Mouse (Mus musculus) urinary bladder, postnatal 36 days (tissue): ENCODE data around the gene Cd47.

Experiments
- DNase-seq, 2 experiments: peaks; one replicate each; pipeline ENCODE4 v3.0.0; 2022; ENCODE audit warnings: low spot score in 2 of 2, mixed read lengths in 1 of 2

Cd47 gene

DNA sequence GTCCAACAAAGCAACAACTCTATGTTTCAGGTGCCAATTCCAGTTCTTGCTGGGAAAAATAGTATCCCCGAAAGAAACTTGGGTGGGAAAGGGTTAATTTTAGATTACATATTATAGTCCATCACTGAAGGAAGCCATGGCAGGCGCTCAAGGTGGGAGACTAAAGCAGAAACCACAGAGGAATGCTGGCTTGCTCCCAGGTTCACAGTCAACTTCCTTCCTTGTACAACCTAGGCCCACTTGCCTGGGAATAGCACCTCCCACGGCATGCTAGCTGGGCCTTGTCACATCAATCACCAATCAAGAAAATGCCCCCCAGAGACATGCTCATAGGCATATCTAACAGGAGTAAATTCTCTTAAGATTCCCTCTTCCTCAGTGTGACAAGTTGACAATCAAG is 32.0 kb downstream of the Cd47 start:
- DNase-seq, result no peak

DNA sequence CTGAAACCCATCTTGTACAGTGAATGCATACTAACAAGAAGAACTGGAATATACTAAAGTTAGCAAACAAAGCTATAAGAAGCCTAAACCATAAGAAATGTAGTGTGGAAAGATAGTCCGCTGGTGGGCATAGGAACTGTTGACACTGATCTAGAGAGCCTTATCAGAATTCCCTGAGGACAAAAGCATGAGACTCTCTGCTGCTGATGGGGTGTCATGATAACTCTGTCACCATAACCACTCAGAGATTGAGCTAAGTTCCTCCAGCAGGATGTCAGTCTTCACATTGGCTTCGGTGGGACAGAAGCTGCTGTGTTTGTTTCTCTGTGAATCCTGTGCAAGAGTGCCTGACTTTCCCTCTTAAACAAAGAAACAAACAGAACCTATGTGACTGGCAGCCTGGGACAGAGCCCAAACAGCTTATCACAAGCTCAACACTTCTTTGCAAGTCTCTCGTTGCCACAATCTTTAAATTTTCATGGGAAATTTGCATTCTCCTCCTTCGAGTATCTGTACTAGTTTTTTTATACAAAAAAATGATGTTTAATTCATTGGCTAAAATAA is 33.9 kb downstream of the Cd47 start:
- no peak for DNase-seq

DNA sequence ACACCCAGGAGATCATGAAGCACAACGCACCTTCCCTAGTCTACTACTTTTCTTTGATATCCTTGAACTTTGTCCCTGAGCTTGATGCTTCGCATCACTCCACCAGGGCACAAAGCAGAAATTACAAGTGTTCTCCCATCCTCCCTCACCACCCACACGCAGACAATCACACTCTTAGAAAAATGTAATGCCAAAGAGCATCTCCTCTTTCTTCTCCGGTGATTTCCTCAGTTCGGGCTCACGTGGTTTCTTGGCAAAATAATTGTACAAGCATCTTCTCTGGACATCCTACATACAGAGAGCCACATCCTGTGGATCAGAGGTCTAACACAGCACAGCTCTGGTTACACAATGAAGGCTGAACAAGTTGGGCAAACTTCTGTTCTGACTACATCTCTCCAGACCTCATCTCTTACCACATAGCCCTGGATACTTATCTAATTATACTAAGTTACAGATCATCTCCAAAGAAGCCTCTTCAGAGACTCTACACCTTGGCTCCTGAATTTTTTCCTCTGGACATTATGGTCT is 36.4 kb downstream of the Cd47 start:
- no peak for DNase-seq

DNA sequence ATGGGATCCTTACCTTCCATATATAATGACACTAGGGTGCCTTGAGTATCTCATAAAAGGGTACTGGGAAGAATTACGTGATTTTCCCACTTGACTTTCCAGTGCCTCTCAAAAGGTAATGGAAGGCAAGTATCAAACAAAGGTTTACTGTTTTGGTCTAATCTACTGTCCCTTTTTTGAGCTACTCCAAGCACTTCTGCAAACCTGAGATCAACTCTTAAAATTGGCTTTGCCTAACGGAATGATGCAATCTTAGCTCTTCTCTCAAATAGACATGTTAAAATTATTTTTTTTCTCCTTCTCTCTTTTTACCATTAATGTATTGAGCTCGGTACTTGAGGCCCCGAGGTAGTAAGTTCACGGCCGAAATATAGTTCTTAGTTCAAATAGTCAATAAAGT is 38.6 kb downstream of the Cd47 start:
- DNase-seq, result no peak

DNA sequence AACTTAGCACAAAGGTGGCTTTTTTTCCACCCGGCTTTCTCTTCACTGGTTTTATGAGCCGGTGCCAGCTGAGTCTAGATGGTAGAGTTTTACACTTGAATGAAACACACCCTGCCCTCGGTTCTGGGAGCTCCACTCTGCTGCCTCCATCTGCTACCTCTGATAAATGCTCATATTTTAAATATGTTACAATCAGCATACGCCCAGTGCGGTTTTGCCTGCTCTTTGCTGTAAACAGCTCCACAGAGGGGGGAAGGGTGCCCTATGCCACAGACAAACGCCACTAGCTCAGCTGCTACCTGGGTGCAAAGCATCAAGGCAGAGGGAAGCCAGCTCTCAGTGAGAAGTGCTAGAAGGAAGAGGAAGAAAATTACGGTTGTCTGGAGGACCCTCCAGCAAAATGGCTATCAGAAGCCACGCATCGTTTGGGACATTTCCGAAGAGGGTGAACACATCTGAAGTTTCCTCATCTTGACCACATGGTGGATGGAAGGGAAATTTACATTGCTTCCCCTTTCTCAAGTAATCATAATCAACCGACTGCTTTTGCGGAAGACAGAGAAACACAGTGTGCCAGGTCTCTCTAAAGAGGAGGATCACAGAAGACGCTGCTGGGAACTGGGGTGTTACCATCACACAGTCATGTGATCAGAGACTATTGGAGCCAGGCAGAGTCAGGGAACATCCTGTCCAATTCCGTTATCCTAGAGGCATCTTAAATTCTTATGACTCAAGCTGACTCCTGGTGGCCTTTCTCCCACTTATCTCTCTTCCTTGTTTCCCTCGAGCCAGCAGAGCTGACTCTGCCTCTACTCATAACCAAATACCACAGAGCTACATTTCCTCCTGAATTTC is 39.6 kb downstream of the Cd47 start:
- DNase-seq, result peak; percentile 27 to 32

DNA sequence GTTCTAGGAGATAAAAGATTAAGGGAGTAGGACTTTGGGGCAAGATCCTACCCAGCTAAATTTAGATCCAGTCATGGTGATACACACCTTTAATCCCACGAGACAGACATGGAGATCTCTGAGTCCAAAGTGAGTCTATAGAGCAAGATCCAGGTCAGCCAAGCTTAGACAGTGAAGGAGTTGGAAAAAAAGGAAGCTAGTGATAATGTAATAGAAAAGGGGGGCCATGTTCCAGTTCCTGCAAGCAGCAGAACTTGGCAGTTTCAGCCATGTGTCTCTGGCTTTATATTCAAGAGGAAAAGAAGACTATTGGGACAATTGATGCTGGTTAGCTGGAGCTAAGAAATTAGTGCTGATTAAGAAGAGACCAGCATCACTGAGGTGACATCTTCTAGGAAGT is 43.4 kb downstream of the Cd47 start:
- DNase-seq, result no peak

DNA sequence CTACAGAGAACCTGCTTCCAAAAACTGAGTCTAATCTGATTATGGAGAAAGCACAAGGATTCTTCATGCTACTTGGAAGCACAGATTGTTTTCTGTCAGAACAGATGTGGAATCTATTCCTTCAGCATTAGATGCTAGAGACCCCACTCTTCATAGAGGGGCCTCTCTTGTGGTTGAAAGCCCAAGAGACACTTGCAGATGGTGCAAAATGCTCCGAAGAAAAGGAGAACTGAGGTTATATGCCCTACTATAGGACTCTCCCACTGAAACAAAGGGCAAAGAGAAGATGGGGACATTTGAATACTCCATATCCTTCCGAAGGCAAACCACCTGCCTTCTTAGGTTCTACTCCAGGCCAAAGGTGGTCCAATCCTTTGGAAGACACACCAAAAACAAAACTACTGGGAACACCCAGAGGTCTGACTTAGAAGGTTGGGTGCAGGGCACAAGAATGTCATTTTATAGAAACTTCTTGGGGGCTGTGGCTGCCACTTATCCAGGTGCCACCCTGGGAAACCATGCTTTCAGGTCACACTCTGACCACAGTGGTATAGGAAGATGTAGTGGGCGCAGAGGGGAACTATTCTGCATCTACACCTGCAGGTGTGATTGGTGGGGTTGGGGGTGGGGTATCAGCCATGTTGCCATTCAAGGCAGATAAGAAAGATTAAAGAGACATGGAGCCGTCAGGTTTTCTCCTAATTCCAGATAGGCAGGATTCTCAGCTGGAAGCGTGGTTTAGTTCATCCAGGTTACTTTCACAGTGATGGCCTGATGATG is 47.1 kb downstream of the Cd47 start:
- DNase-seq, result no peak

DNA sequence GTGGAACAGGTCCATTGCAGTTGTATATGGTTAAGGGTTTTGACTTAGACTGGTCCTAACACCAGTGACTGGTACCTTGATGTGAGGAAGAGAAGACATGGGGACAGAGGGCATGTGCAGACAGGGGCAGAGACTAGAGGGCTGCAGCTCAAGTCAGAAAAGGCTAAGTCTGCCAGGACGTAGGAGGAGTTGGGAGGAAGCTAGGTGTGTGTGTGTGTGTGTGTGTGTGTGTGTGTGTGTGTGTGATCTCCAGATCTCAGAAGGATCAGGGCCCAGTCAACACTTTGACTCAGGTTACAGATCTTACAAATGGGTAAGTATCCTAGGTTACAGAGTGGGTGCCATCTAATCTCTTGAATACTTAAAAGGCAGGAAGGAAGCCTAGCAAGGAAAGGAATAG is 48.3 kb downstream of the Cd47 start:
- no peak for DNase-seq

DNA sequence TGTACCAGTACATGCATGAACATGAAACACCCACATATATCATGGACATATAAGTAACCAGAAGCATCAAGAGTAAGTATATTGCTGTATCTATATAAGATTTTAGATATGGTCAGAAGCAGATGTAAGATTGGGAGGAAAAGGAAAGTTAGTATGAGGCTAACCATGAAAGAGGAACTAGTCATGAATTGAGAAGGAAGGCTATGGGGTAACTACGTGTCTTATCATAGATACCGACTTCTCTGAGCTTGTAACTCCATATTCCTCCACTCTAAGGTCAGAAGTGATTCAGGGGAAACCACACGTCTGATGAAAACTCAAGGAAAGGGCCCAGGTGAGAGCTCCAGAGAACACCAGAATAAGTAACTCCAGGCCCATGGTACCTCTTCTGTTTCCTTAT is 52.6 kb downstream of the Cd47 start:
- no peak for DNase-seq

DNA sequence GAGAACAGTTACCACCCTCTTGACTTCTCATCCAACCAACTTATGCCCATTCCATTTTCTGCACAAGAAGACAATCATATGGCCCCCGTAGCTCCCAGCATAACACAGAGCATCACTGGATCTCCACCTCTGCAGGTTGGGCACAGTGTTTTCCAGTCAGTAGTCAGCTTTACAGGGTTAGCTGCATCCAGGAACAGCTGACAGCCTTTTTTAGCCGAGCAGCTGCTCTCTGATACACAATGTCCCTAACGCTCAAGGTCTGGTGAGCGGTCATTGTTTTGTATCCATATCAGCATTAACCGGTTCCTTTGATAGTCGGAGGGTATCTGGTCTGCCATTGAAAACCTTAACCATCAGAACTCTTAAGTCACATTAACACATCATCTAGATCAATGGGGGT is 53.3 kb downstream of the Cd47 start:
- no peak for DNase-seq

DNA sequence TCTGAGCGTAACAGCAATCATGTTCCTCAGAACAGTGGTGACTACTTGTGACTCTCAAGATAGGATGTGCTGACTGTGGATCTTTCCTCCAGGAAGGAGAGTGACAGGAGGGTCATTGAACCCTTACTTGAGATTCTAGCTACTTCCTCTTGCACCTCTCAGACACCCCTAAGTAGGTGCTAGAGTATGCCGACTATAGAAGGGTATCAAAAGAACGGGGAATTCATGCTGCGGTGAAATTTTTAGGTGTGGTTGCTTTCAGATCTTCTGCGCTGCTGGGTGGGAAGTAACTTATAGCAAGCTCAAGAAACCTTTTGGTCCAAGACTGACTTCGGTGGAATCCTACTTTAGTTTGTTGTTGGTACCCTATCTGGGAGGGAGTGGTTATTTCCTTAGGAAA is 53.9 kb downstream of the Cd47 start:
- no peak for DNase-seq

DNA sequence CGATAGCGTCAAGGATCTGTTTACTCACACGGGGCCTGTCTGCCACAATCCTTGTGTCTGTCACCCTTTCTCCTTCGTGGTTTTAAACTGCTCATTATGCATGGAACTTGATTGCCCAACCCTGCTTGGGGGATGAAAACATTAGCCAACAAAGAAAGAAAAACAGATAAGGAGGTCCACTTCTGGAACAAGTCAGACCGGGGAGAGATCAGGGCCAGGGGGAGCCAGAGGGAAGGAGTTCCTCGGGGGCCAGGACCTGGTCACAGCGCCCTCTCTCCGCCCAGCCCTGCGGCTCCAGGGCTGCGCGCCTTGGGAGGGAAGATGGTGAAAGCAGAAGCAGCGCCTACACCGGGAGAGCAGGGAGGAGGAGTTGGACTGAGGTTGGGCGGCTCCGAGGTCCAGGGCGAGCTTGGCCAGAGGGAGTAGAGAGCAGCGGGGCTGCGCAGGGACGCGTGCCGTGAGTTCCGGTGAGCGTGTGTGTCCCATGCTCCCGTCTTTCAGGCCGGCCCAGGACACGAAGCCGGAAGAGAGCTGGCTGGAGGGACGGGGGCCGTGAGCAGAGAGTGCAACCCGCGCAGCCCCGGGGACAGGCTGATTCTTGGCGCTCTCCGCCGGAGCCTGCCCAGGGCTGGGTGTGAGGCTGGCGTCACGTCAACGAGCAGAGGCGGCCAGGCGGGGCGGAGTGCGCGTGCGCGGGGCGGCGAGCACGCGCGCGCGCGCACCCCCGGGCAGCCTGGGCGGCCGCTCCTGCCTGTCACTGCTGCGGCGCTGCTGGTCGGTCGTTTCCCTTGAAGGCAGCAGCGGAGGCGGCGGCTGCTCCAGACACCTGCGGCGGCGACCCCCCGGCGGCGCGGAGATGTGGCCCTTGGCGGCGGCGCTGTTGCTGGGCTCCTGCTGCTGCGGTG is 54.9 kb downstream of the Cd47 start:
- DNase-seq, result peak; percentile 88 to 94

DNA sequence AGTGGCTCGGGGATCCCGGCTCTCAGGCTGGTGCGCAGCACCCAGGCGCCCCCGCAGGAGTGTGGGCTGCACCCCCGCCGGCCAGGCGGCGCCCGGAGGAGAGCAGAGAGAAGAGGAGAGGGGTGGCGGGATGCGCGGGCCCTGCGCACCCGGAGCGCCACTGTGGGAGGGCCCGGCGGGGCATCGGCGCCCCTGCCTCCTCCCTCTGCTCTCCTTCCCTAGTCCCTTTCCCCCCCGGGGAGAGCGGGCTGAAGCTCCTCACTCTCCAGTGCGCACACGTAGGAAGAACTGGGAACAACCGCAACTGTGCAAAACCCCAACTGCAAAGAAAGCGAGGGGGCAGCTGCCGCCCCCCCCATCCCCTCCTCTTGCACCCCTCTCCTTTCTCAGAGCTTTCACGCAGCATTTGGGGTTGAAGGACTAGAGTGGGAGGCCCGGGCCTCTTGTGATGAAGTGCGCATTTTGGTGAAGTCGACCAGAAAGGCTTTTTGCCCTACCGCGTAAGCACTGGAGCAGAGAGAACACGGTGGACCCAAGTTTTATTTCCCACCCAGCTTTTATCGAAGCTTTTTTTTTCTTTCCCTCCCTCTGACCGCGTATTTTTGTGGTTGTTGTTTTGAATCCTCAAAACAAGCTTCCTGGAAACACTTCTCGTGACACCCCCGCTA is 55.6 kb downstream of the Cd47 start:
- DNase-seq, result no peak

DNA sequence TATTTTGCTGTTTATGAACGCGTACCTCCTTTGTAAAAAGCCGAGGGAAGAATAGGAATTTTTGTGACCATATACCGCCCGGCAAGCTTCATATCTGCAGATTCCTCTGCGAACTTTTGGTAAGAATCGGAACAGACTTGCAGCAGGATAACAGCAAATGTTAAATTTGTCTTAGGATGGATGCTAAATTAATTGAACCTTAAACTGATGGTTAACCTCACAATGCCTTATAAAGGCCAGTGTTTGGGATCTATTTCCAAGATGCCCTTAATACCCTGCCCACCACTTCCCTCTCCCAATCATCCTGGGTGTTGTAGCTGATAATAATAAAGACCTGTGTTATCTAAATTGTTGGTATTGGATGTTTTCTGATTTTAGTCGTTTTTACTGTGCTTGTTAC is 56.3 kb downstream of the Cd47 start:
- DNase-seq, result no peak

DNA sequence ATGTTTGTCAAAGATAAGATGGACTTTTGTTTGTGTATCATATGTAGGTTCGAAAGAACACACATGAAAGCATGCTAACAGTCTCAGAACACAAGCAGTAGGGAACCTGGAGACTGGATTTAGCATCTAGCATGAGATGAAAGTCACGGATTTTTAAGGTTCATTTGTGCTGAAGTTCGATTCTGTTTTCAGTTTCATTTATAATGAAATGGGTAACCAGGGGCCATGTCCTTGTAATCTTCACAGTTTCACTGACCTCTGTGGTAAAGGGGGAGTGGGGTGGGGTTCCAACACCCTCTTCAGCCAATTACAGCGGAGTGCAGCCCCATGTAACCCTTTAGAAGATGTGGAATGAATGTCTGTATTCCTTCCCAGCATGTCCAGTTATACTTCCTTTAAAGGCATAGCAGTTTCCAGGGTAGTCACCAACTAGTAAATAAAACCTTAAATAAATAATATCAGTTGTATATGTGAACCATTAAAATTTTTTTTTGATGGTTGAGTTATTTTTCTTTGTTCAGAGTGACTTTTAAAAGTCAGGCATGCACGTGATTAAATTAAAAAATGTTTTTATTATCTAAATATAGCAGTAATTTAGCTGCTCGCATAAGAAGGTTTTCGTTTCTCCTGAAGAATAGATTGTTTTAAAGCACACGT is 57.3 kb downstream of the Cd47 start:
- no peak for DNase-seq

DNA sequence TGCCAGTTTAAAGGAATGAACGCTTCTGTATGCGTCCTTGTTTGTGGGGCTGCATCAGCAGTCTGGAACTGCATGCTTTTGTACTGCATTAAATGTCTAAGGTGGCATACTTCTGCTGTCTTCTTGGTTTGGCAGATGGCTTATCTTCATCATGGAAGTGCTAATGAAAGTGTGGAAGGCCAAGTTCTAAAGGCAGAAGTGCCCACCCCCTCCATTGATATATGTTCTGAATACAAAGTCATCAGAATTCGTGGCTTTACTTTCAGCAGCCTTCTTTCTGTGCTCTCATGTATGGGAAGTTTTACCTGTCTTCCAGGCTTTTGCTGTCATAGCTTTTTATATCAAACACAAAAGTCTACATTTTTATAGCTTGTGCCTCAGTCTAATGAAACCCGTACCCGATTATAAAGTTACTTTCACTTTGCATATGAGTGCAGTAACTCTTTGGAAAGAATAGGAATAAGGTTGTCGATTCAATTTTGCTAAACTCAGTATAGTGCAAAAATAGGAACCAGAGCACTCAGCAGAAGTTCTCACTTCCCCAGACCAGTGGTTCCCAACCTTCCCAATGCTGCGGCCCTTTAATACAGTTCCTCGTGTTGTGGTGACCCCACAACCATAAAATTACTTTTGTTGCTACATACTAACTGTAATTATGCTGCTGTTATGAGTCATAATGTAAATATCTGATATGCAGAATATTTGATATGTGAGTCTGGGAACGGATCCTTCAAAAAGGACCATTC is 58.0 kb downstream of the Cd47 start:
- DNase-seq, result no peak

DNA sequence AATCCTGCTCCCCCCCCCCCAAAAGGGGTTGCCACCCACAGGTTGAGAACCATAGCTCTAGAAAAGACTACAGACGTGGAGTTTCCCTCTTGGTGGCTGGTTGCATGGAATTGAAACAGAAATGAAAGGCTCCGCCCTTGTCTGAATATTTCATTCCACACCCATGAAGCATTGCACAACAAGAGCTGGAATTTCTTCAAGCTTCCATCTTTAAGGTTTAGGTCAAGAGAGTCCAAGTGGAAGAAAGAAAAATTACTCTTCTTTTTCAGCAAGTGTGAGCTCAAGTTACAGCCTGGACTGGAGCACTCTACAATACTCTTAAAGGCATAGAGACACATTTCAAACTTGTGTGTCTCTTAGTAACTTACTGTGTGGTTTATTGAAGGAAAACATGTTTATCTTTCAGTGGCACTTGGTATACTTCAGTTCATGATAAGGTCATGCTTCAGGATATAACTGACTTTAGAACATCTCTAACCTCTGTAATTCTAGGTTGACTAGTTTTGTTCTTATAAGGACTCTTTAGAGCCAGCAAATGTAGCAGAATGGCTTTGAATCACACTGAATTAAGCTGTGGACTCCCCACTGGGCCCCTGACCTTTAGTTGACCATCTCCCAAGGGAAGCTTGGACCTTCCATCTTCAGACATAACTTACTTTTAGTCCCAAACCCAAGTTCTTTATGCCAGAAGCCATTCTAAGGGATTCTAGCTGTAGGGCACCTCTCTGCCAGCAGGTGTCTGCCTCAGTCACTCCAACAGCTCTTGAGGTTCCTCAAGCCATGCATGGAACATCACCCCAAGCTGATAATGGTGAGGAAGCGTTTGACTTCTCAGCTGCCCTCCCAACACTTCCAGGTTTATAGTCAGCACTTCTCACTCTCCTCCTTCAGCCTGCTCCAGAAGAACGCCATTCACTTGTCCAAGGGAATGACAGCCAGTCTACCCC is 58.8 kb downstream of the Cd47 start:
- peak; percentile 36 to 41 for DNase-seq

DNA sequence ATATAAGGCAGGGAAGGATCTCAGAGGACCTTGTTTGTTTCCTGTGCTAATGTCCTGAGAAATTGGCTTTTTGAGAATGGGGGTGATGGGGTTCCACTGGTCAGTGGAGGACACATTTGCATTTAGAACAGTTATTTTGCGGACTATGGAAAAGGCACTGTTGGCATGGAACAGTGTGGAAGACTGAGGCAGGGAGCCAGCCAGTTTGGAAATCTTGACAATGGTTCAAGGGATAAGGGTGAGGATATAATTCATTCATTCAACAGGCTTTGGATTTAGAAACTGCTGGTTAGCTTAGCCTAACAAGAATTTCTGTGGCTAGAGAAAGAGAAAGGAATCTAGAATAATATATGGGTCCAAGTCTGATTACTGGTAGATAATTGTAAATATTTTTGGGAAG is 61.7 kb downstream of the Cd47 start:
- no peak for DNase-seq

DNA sequence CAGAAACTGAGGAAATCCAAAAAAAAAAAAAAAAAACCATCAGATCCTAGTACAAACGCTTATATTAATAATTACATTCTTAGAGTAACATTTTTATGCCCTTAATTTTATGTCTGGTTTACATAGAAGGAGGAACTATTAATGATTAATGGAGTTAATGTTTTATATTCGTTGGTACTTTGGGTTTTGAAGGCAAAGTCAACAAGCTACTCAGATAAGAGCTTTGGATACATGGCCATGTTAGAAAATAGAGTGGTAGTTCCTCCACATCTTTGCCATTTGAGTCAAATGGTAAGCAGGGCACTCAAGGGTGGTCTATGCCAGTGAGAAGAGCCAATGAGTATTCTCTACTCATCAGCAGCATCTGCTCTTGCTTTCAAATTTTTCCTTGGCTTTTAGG is 66.3 kb downstream of the Cd47 start:
- DNase-seq, result no peak
